Mouse (Mus musculus) spleen, adult 18-20 months (tissue): ENCODE measurements at regions not wholly inside any gene's neighbourhood (a gene's known extent, or its start where the extent isn't known, plus 50 kb on each side); places are given as distances from the start of the nearest gene placed in this dataset.

Experiments used
- DNase-seq, 2 experiments: peaks; one replicate each; pipeline ENCODE4 v3.0.0; 2022; ENCODE audit warnings: mixed read lengths in 2 of 2

- DNase-seq: no peak
These were observed 77.1 kb upstream of the Nck2 start for GRCm38 (mm10) chr1:43367151-43367895.

GRCm38 (mm10) chr1:43371863-43372262 lies 72.5 kb upstream of the Nck2 start:
- DNase-seq: no peak

- DNase-seq: peak; percentile 9 to 20
These were observed 69.4 kb upstream of the Nck2 start for GRCm38 (mm10) chr1:43374946-43375345.

GRCm38 (mm10) chr1:43375851-43376250 lies 68.5 kb upstream of the Nck2 start:
- DNase-seq: no peak

GRCm38 (mm10) chr1:43377491-43378263 lies 66.7 kb upstream of the Nck2 start:
- no peak for DNase-seq

- no peak for DNase-seq
These were observed 59.4 kb upstream of the Nck2 start for GRCm38 (mm10) chr1:43385008-43385407.

- no peak for DNase-seq
These were observed 50.3 kb upstream of the Nck2 start for GRCm38 (mm10) chr1:43394035-43394434.
